Mouse (Mus musculus): ENCODE data around the gene Spcs2. TPM values are rescaled to one million over a fixed set of nuclear protein-coding genes. Genes with fewer than 3 reads are reported as not detected.

Gene Spcs2
- 156 and 170 TPM in 2 replicates for total RNA-seq (2021)
- long read RNA-seq, transcript Spcs2-201 (5 exons, 2,909 nt), result major isoform, 300 of 317 reads
- long read RNA-seq, partial matches to known transcripts, result 8 of 317 reads
- long read RNA-seq, other reads (novel, unspliced or antisense), result 5 of 317 reads

- no peak for DNase-seq
Measured at GRCm38 (mm10) chr7:99863362-99863761, at the start of gene Spcs2. TSS of gene Spcs2 (minus strand) at chr7:99863462.

DNA sequence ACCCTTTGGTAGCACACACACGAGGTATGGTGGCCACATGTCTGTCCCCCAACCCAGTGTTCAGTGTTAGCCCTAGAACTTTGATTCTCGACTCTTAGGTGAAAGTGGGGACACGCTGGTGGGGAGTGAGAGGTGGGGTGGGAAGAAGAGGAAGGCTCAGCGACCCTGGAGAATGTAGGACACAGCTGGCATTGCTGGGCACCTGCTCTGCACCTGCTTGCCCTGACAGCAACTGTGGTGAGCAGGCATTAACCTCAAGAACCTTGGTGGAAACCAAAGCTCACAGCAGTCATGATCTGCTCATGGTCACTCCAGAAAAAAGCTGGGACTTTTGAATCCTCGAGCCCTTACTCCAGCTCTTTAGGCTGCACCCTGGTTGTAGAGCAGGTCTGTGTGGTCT lies 47.8 kb upstream of the Spcs2 start:
- no peak for DNase-seq

DNA sequence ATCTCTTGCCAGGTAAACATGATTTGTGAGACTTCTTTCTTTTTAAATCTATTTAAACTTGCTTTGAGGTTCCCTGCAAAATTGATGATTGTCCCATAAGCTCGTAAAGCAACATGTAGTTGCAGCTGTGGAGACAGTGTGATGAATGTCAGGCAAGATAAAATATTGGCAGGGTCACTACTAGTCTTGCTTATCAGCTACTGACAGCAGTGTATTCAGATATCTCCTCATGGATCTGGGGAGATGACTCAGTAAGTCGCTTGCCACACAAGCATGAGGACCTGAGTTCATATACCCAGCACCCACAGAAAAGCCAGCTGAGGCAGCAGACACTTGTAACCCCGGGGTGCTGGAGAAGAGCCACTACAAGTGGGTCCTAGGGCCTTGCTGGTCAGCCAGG lies 44.2 kb upstream of the Spcs2 start:
- DNase-seq, result no peak

DNA sequence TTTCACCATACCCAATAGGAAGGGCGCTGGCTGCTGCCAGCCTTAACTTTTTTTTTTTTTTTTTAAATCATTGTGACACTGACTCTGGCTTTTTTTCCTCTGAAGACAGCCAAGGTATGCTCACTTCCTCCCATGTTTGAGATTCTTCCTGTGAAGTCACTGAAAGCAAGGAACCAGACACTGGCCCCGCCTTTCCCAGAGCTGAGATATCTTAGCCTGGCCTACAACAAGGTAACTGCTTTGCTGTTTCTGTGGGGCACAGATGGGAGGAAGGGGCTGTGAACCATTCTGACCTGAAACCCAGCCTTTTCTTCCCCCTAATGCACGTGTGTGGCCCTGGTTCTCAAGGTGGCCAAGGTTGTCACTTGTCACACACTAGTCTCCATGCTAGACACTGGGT lies 43.1 kb upstream of the Spcs2 start:
- no peak for DNase-seq

- no peak for DNase-seq
Measured at GRCm38 (mm10) chr7:99904421-99905005, 41.3 kb upstream of the Spcs2 start.

GRCm38 (mm10) chr7:99902918-99903665 lies 39.8 kb upstream of the Spcs2 start:
- DNase-seq, result no peak

DNA sequence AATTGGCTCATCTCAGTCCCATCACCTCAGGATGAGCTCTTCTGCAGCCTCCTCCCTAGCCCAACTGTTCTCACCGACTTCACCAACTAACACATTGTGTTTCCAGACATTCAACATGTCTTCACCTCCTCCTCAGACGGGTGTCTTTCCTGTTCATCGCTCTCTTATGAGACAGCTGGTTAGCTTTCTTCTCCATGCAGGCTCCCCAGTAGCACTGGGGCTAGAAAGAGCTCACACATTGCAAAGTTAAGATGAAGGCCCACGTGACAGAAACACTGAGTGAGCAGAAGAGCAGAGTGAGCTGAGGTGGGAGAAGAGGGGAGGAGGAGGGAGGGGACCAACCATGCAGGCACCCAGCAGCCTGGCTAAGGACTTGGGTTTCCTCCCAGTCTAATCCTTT lies 38.9 kb upstream of the Spcs2 start:
- no peak for DNase-seq

- no peak for DNase-seq
Measured at GRCm38 (mm10) chr7:99896905-99897304, 33.6 kb upstream of the Spcs2 start.

GRCm38 (mm10) chr7:99894478-99894877 lies 31.2 kb upstream of the Spcs2 start:
- DNase-seq, result peak; percentile 44

- DNase-seq, result no peak
Measured at GRCm38 (mm10) chr7:99893967-99894366, 30.7 kb upstream of the Spcs2 start.

- no peak for DNase-seq
Measured at GRCm38 (mm10) chr7:99892351-99892750, 29.1 kb upstream of the Spcs2 start.

GRCm38 (mm10) chr7:99891471-99891870 lies 28.2 kb upstream of the Spcs2 start:
- DNase-seq, result no peak

GRCm38 (mm10) chr7:99890168-99890755 lies 27.0 kb upstream of the Spcs2 start:
- DNase-seq, result no peak

DNA sequence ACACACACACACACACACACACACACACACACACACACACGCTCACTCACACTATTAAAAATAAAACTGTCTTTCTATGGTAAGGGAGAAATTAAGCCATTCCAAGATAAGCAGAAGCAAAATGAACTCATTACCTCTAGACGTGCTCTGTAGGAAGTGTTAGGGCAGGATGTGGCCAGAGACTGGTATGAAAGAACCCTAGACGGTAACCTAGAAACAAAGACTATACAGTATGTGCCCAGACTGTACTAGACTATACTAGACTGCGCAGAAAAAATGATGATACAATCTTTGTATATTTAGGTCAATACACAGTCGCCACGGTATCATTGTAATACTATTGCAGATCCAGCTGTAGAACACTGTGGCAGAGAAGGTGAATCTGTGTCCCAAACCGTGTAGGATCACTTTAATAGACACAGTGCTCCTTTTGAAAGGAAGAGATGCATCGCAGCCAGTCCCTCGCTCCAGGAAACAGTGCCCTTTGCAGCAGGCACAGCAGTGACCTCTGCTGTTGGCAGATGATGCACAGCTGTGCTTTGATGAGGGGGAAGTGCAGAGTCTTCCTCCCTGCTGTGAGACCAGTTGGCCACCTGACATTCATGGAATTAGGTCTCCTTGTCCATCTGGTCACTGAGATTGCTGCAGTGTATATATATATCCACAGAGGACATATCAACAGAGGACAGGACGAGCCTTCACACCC lies 26.1 kb upstream of the Spcs2 start:
- DNase-seq, result no peak

- no peak for DNase-seq
Measured at GRCm38 (mm10) chr7:99887743-99888142, 24.5 kb upstream of the Spcs2 start.

GRCm38 (mm10) chr7:99887230-99887735 lies 24.0 kb upstream of the Spcs2 start:
- no peak for DNase-seq

DNA sequence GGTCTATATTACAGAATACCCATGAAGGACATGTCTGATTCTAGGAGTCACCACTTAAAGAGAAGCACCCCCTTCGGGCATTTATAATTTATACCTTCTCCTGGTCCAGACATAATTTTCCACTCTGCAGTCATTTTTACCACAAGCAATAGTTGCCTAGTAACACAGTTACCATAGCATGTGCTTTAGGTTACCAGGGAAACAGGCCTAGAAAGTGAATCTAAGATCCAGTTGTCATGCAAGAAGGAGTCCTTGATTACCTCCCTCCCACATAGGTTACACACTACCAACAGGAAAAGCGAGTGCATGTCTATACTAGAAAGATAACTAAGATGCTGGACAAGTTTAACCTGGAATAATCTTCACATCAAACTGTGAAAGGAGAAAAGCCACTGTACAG lies 15.0 kb upstream of the Spcs2 start:
- DNase-seq, result no peak

- peak; percentile 84 for DNase-seq
Measured at GRCm38 (mm10) chr7:99876345-99876744, 13.1 kb upstream of the Spcs2 start.

DNA sequence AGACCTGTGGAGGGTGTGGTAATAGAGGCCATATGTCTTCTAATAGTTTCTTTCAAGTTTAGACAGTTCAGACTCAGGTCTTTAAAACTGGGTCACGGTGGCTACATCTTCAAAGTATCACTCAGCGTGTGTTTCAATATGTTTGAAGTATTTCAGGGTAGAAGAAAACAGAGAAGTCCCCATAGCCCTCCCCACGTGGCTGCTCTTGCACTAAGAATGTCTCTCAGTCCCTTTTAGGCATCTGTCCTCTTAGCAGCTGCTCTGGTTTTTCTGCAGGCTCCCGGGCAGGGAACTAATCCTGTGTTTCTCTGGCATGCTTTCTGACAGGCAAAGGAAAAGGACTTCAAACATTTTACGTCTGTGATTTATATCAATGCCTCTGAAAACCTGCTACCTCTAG lies 12.6 kb upstream of the Spcs2 start:
- DNase-seq, result no peak

DNA sequence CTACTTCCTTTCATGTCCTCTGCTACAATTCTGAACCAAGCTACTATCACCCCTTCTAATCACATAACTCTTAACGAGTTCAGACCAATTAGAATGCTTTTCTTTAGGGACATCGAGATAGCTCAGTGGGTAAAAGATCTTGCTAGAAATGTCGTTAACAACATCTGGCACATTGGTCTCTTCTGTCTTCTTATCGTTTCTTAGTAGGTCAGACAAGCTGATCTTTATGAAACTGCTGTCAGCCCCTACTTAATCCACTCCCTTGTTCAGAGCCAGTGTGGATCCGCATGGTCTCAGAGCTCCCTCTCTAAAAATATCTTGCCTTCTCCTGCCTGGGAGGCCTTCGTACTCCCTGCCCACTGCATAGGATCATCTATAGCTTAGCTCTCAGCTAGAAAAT lies 10.7 kb upstream of the Spcs2 start:
- DNase-seq, result no peak

- DNase-seq, result no peak
Measured at GRCm38 (mm10) chr7:99869296-99869695, 6.0 kb upstream of the Spcs2 start.

- DNase-seq, result no peak
Measured at GRCm38 (mm10) chr7:99865219-99865618, 2.0 kb upstream of the Spcs2 start.
